Comparison of ENCODE assay signal across 17 mouse cellular contexts in the genomic region with DNA sequence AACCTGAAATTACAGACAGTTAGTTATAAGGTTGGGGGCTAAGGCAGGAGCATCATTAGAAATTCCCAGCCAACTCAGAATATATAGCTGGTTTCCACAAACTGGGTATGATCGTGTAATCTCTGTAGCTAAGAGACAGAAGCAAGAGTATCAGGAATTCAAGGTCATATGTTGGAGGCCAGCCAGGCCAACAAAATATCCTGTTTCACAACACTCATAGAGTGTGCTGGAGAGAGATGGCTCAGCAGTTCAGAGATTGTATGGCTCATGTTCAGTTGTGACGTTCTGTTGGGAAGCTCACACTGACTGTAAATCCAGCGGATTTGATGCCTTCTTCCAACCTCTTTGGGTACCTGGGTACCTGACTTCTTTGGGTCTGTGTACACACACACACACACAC. TPM values are rescaled to one million over a fixed set of nuclear protein-coding genes. Genes with fewer than 3 reads are reported as not detected.
DNase-seq lines count a peak whose midpoint lies in the region; ATAC-seq and TF ChIP-seq lines count a peak whose summit lies in the region.
"Had no signal": no experiment of that assay in that cellular context is flagged by ENCODE, and none has a peak within 500 bp of the region (broad histone marks: within the 10 kb centered on the region; RNA-seq: fewer than 3 reads in every experiment).

No protein-coding gene starts in this region.

- TF ChIP-seq RAD21 in MEL (IDR thresholded peaks at IDR 0.05; ENCODE audit: low read depth, low read length), result no peak

- H3K4me1 ChIP-seq in kidney, embryonic 15.5 days, result peaks cover 18% of the 10 kb centered on the region
- H3K4me1 ChIP-seq in MEL (ENCODE audit: control insufficient read depth in 1 of 2, insufficient read depth in 2 of 2, low read length in 2 of 2), result peaks cover 2 to 19% of the 10 kb centered on the region in 2 experiments; a peak in 3 of 4 replicates
- no peaks in the 10 kb centered on the region for H3K4me1 ChIP-seq in embryonic fibroblast, embryonic 13.5 days (ENCODE audit: control insufficient read depth, insufficient read depth, low read length)
- H3K4me1 ChIP-seq in midbrain, postnatal 0 days (ENCODE audit: insufficient read depth, low read length), result peaks cover 9% of the 10 kb centered on the region; the same call in 1 of the 2 replicates

- no peak overlapping the region for H3K4me3 ChIP-seq in kidney, embryonic 15.5 days (replicated peaks)
- H3K4me3 ChIP-seq in MEL (ENCODE audit: control insufficient read depth in 1 of 2, insufficient read depth in 1 of 2, low read depth in 2 of 2, low read length in 2 of 2), result no peak overlapping the region
- no peak overlapping the region for H3K4me3 ChIP-seq in embryonic fibroblast, embryonic 13.5 days (ENCODE audit: insufficient read depth, low read length)
- H3K4me3 ChIP-seq in midbrain, postnatal 0 days (ENCODE audit: low read depth, low read length), result no peak overlapping the region
- H3K4me3 ChIP-seq: embryonic facial prominence, embryonic 15.5 days; limb, embryonic 12.5 days; midbrain, embryonic 13.5 days; stomach, embryonic 15.5 days had no signal

- intact Hi-C loops in left cerebral cortex, postnatal 25 days (cut with DNase I), result no loop called here

- no peak for ATAC-seq in kidney, embryonic 15.5 days (replicated peaks; ENCODE audit: low FRiP score)
- ATAC-seq in midbrain, postnatal 0 days (ENCODE audit: low FRiP score), result no peak
- ATAC-seq: forebrain, embryonic 16.5 days; inflammation-experienced regulatory T-cells, adult 6 months; midbrain, embryonic 13.5 days had no signal

- peaks cover 20% of the 10 kb centered on the region for H3K79me2 ChIP-seq in MEL (ENCODE audit: control insufficient read depth, insufficient read depth, low read length, poor library complexity)

- TF ChIP-seq POLR2A in MEL (IDR thresholded peaks at IDR 0.05; ENCODE audit: control insufficient read depth in 1 of 2, insufficient read depth in 1 of 2, low read depth in 1 of 2, low read length in 2 of 2, poor library complexity in 1 of 2), result no peak
- TF ChIP-seq POLR2A in embryonic fibroblast, embryonic 13.5 days (IDR thresholded peaks at IDR 0.05; ENCODE audit: low read depth, low read length), result no peak

- WGBS in kidney, embryonic 15.5 days, result 66% methylated on average over 3 of the region's 3 CpGs
- 79% methylated on average over 3 of the region's 3 CpGs for WGBS in midbrain, postnatal 0 days

- DNase-seq in kidney, postnatal 14 days, result peak; percentile 37
- DNase-seq in 416B (ENCODE audit: low read depth) (peak; percentile 92), MEL (ENCODE audit: low read depth, low spot score) (peak; percentile 60)
- no peak for DNase-seq in midbrain, postnatal 0 days (ENCODE audit: low spot score)
- no peak for DNase-seq in left cerebral cortex, postnatal 25 days (ENCODE audit: low spot score in 2 of 2)
- DNase-seq in frontal cortex, postnatal 14 days (ENCODE audit: low spot score in 2 of 2), result no peak
- DNase-seq: cerebellum, adult 2 months; heart, postnatal 14 days; thymus, postnatal 36 days had no signal

- H3K9ac ChIP-seq in kidney, embryonic 15.5 days, result no peak overlapping the region
- H3K9ac ChIP-seq in MEL (ENCODE audit: control insufficient read depth, low read depth, low read length, poor library complexity, severe bottlenecking), result no peak overlapping the region
- no peak overlapping the region for H3K9ac ChIP-seq in midbrain, postnatal 0 days (replicated peaks; ENCODE audit: low read length, poor library complexity, severe bottlenecking)
- H3K9ac ChIP-seq: embryonic facial prominence, embryonic 15.5 days; limb, embryonic 12.5 days; midbrain, embryonic 13.5 days; stomach, embryonic 15.5 days had no signal

- H3K27me3 ChIP-seq in kidney, embryonic 15.5 days, result no peaks in the 10 kb centered on the region
- no peaks in the 10 kb centered on the region for H3K27me3 ChIP-seq in MEL (ENCODE audit: control insufficient read depth in 1 of 2, insufficient read depth in 2 of 2, low read length in 2 of 2)
- H3K27me3 ChIP-seq in midbrain, postnatal 0 days (ENCODE audit: insufficient read depth, low read length), result no peaks in the 10 kb centered on the region
- H3K27me3 ChIP-seq: embryonic facial prominence, embryonic 15.5 days; limb, embryonic 12.5 days; midbrain, embryonic 13.5 days; stomach, embryonic 15.5 days had no signal

- no peak for TF ChIP-seq EP300 in MEL (IDR thresholded peaks at IDR 0.05; ENCODE audit: low read depth in 1 of 2, low read length in 2 of 2)

- peaks cover 12% of the 10 kb centered on the region for H3K36me3 ChIP-seq in kidney, embryonic 15.5 days
- H3K36me3 ChIP-seq in MEL (ENCODE audit: control insufficient read depth in 1 of 2, insufficient read depth in 2 of 2, low read length in 2 of 2), result peaks cover 7 to 18% of the 10 kb centered on the region in 2 experiments
- no peaks in the 10 kb centered on the region for H3K36me3 ChIP-seq in midbrain, postnatal 0 days (ENCODE audit: insufficient read depth, low read length)
- H3K36me3 ChIP-seq: stomach, embryonic 15.5 days had no signal

- H3K4me2 ChIP-seq in kidney, embryonic 15.5 days, result no peak overlapping the region
- H3K4me2 ChIP-seq in midbrain, postnatal 0 days (ENCODE audit: low read depth, low read length, poor library complexity, severe bottlenecking), result no peak overlapping the region
- H3K4me2 ChIP-seq: embryonic facial prominence, embryonic 15.5 days; limb, embryonic 12.5 days; midbrain, embryonic 13.5 days; stomach, embryonic 15.5 days had no signal

- TF ChIP-seq CTCF in MEL (IDR thresholded peaks at IDR 0.05 in 2 of 3, conservative IDR thresholded peaks at IDR 0.05 in 1 of 3; ENCODE audit: control insufficient read depth in 1 of 3, insufficient read depth in 1 of 3, low read depth in 2 of 3, low read length in 3 of 3, poor library complexity in 1 of 3, severe bottlenecking in 1 of 3), result no peak
- TF ChIP-seq CTCF in embryonic fibroblast, embryonic 13.5 days (IDR thresholded peaks at IDR 0.05; ENCODE audit: borderline replicate concordance, insufficient read depth, low read length), result no peak
- TF ChIP-seq CTCF in midbrain, postnatal 0 days (IDR thresholded peaks at IDR 0.05), result no peak

- H3K9me3 ChIP-seq in kidney, embryonic 15.5 days (replicated peaks), result no peaks in the 10 kb centered on the region
- no peaks in the 10 kb centered on the region for H3K9me3 ChIP-seq in MEL (replicated peaks; ENCODE audit: insufficient read depth, low read length)
- H3K9me3 ChIP-seq in midbrain, postnatal 0 days (ENCODE audit: low read length), result no peaks in the 10 kb centered on the region
- H3K9me3 ChIP-seq: embryonic facial prominence, embryonic 15.5 days; limb, embryonic 12.5 days; midbrain, embryonic 13.5 days; stomach, embryonic 15.5 days had no signal

- no peak overlapping the region for H3K27ac ChIP-seq in kidney, embryonic 15.5 days
- H3K27ac ChIP-seq in MEL (ENCODE audit: control insufficient read depth, low read depth, low read length), result no peak overlapping the region
- H3K27ac ChIP-seq in embryonic fibroblast, embryonic 13.5 days (ENCODE audit: insufficient read depth, low read length), result 0 out of 2 replicates have a peak overlapping the region, but pooled peaks have one; percentile 7
- no peak overlapping the region for H3K27ac ChIP-seq in midbrain, postnatal 0 days (ENCODE audit: low read depth, low read length)
- H3K27ac ChIP-seq: embryonic facial prominence, embryonic 15.5 days; limb, embryonic 12.5 days; midbrain, embryonic 13.5 days; stomach, embryonic 15.5 days had no signal

RNA-seq across cellular contexts. Expression of a gene that starts 2.7 kb away (rescaled TPM):
- polyA plus RNA-seq in kidney, embryonic 15.5 days (2015; fragmentation: Nextera tagmentation; extraction: Ambion mirVana), result 995 and 1,159 TPM in 2 replicates
- total RNA-seq in MEL (2012; rRNA removed), result 2,133 and 2,343 TPM in 2 replicates
- polyA plus RNA-seq in MEL (2012; ENCODE audit: insufficient read depth in 1 of 2, insufficient read length in 2 of 2, low read depth in 1 of 2, low replicate concordance in 2 of 2, missing spikeins in 1 of 2), result 1,000 to 10,000 TPM; 1,661 to 1,740 TPM
- 997 and 1,079 TPM in 2 replicates for polyA plus RNA-seq in embryonic fibroblast, embryonic 13.5 days (2011; ENCODE audit: insufficient read length, low read depth, missing spikeins)
- 158 and 163 TPM in 2 replicates for total RNA-seq in midbrain, postnatal 0 days (2014; rRNA removed)
- 536 and 539 TPM in 2 replicates for polyA plus RNA-seq in midbrain, postnatal 0 days (2015; fragmentation: Nextera tagmentation; extraction: Ambion mirVana)
- total RNA-seq in left cerebral cortex, postnatal 25 days (2021), result 100 to 1,000 TPM; 438 to 443 TPM

RNA-seq across cellular contexts. Expression of a gene that starts 9.2 kb away (rescaled TPM):
- polyA plus RNA-seq in kidney, embryonic 15.5 days (2015; fragmentation: Nextera tagmentation; extraction: Ambion mirVana), result 91.0 and 104 TPM in 2 replicates
- 63.3 and 66.0 TPM in 2 replicates for total RNA-seq in MEL (2012; rRNA removed)
- polyA plus RNA-seq in MEL (2012; ENCODE audit: insufficient read depth in 1 of 2, insufficient read length in 2 of 2, low read depth in 1 of 2, low replicate concordance in 2 of 2, missing spikeins in 1 of 2), result 100 to 1,000 TPM; 156 to 448 TPM
- polyA plus RNA-seq in embryonic fibroblast, embryonic 13.5 days (2011; ENCODE audit: insufficient read length, low read depth, missing spikeins), result 104 and 105 TPM in 2 replicates
- total RNA-seq in midbrain, postnatal 0 days (2014; rRNA removed), result 99.5 and 104 TPM in 2 replicates
- 84.8 and 86.1 TPM in 2 replicates for polyA plus RNA-seq in midbrain, postnatal 0 days (2015; fragmentation: Nextera tagmentation; extraction: Ambion mirVana)
- 100 to 1,000 TPM; 113 to 119 TPM for total RNA-seq in left cerebral cortex, postnatal 25 days (2021)

RNA-seq across cellular contexts. Expression of a gene that starts 24.7 kb away (rescaled TPM):
- 69.9 and 84.6 TPM in 2 replicates for polyA plus RNA-seq in kidney, embryonic 15.5 days (2015; fragmentation: Nextera tagmentation; extraction: Ambion mirVana)
- total RNA-seq in MEL (2012; rRNA removed), result 1.1 and 1.8 TPM in 2 replicates
- 1 to 10 TPM in 1 of 2 experiments, not detected in 1; 9.2 TPM for polyA plus RNA-seq in MEL (2012; ENCODE audit: insufficient read depth in 1 of 2, insufficient read length in 2 of 2, low read depth in 1 of 2, low replicate concordance in 2 of 2, missing spikeins in 1 of 2)
- polyA plus RNA-seq in embryonic fibroblast, embryonic 13.5 days (2011; ENCODE audit: insufficient read length, low read depth, missing spikeins), result 66.5 and 68.5 TPM in 2 replicates
- 15.3 and 19.4 TPM in 2 replicates for total RNA-seq in midbrain, postnatal 0 days (2014; rRNA removed)
- polyA plus RNA-seq in midbrain, postnatal 0 days (2015; fragmentation: Nextera tagmentation; extraction: Ambion mirVana), result 7.9 and 8.0 TPM in 2 replicates
- total RNA-seq in left cerebral cortex, postnatal 25 days (2021), result 1 to 10 TPM; 5.0 to 6.7 TPM

RNA-seq across cellular contexts. Expression of a gene that starts 32.3 kb away (rescaled TPM):
- 16.2 TPM in 2 replicates for polyA plus RNA-seq in kidney, embryonic 15.5 days (2015; fragmentation: Nextera tagmentation; extraction: Ambion mirVana)
- 0.50 and 0.65 TPM in 2 replicates for total RNA-seq in MEL (2012; rRNA removed)
- polyA plus RNA-seq in MEL (2012; ENCODE audit: insufficient read depth in 1 of 2, insufficient read length in 2 of 2, low read depth in 1 of 2, low replicate concordance in 2 of 2, missing spikeins in 1 of 2), result 1 to 10 TPM in 1 of 2 experiments, not detected in 1; 2.8 TPM
- 23.4 and 27.4 TPM in 2 replicates for polyA plus RNA-seq in embryonic fibroblast, embryonic 13.5 days (2011; ENCODE audit: insufficient read length, low read depth, missing spikeins)
- 3.0 and 4.1 TPM in 2 replicates for total RNA-seq in midbrain, postnatal 0 days (2014; rRNA removed)
- polyA plus RNA-seq in midbrain, postnatal 0 days (2015; fragmentation: Nextera tagmentation; extraction: Ambion mirVana), result 2.9 and 3.4 TPM in 2 replicates
- total RNA-seq in left cerebral cortex, postnatal 25 days (2021), result 1 to 10 TPM; 2.2 to 2.9 TPM

RNA-seq across cellular contexts. Expression of a gene that starts 35.9 kb away (rescaled TPM):
- polyA plus RNA-seq in kidney, embryonic 15.5 days (2015; fragmentation: Nextera tagmentation; extraction: Ambion mirVana), result 154 and 160 TPM in 2 replicates
- 142 and 167 TPM in 2 replicates for total RNA-seq in MEL (2012; rRNA removed)
- 100 to 1,000 TPM in 1 of 2 experiments, not detected in 1; 216 TPM for polyA plus RNA-seq in MEL (2012; ENCODE audit: insufficient read depth in 1 of 2, insufficient read length in 2 of 2, low read depth in 1 of 2, low replicate concordance in 2 of 2, missing spikeins in 1 of 2)
- 37.5 and 40.3 TPM in 2 replicates for polyA plus RNA-seq in embryonic fibroblast, embryonic 13.5 days (2011; ENCODE audit: insufficient read length, low read depth, missing spikeins)
- 59.2 and 76.3 TPM in 2 replicates for total RNA-seq in midbrain, postnatal 0 days (2014; rRNA removed)
- polyA plus RNA-seq in midbrain, postnatal 0 days (2015; fragmentation: Nextera tagmentation; extraction: Ambion mirVana), result 112 and 120 TPM in 2 replicates
- 10 to 100 TPM; 39.0 to 40.8 TPM for total RNA-seq in left cerebral cortex, postnatal 25 days (2021)

Comparison
In these comparisons a context has a peak if more than half of its experiments do, and no peak if none do; other contexts are left out.
1. DNase-seq: peak in kidney, postnatal 14 days (single experiment), 416B (single experiment) and MEL (single experiment); none in midbrain, postnatal 0 days (single experiment), left cerebral cortex, postnatal 25 days (0 of 2) and frontal cortex, postnatal 14 days (0 of 2).